Mouse (Mus musculus) myocyte (in vitro differentiated cells): ENCODE data around the gene S100a2.

ENCODE experiments used
- MYOG ChIP-seq, 3 experiments: IDR thresholded peaks; one replicate each; pipeline ENCODE4 v1.6.1; 2011; ENCODE audit warnings: control low read depth in 2 of 3, low read depth in 2 of 3, mild to moderate bottlenecking in 2 of 3; ENCODE audit not compliant: insufficient read length in 2 of 3, control insufficient read depth in 1 of 3, insufficient read depth in 1 of 3
- POLR2A ChIP-seq: IDR thresholded peaks from one replicate; pipeline ENCODE4 v1.6.1; 2011; ENCODE audit warnings: low read depth, mild to moderate bottlenecking, control low read depth, moderate library complexity; ENCODE audit not compliant: insufficient read length
- POLR2AphosphoS2 ChIP-seq: IDR thresholded peaks from one replicate; pipeline ENCODE4 v1.6.1; 2011; ENCODE audit warnings: low read depth, control low read depth; ENCODE audit not compliant: insufficient read length
- REST ChIP-seq: IDR thresholded peaks from one replicate; pipeline ENCODE4 v1.6.1; 2011; ENCODE audit warnings: mild to moderate bottlenecking, control low read depth, moderate library complexity; ENCODE audit not compliant: insufficient read depth, insufficient read length
- SRF ChIP-seq: IDR thresholded peaks from one replicate; pipeline ENCODE4 v1.6.1; 2011; ENCODE audit warnings: low read depth; ENCODE audit not compliant: control insufficient read depth, insufficient read length

DNA sequence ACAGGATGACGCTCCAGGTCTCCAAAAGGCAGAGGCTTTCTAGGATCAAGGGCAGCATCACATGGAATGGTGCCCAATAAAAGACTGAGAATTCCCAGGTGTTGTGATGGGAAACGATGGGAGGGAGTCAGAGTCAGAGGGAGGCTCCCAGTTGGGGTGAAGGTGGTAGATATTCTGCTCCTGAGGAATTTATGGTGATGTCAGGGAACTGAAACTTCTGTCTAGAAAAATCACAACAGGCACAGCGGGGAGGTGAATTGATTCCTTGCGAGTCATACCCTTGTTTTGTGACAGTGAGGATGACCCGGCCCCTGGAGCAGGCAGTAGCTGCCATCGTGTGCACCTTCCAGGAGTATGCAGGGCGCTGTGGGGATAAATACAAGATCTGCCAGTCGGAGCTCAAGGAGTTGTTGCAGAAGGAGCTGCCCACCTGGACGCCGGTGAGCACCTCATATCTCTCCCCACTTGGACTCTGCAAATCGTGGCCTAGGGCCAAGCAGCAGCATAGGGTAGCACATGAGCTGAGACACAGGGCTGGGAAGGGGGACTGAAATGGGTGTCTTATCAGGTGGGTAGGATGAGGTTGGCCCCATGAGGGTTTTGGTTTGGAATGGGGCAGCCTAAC lies 11.6 kb downstream of the S100a2 start, which contains the start of gene Gm42674:
- no peak for TF ChIP-seq REST
- TF ChIP-seq POLR2AphosphoS2: no peak
- TF ChIP-seq MYOG (IDR thresholded peaks at IDR 0.05; ENCODE audit: control insufficient read depth in 1 of 3, insufficient read depth in 1 of 3, insufficient read length in 2 of 3, low read depth in 2 of 3): no peak
- TF ChIP-seq POLR2A: no peak
- no peak for TF ChIP-seq SRF
